ENCODE assay signal across 10 mouse cellular contexts in the genomic region with DNA sequence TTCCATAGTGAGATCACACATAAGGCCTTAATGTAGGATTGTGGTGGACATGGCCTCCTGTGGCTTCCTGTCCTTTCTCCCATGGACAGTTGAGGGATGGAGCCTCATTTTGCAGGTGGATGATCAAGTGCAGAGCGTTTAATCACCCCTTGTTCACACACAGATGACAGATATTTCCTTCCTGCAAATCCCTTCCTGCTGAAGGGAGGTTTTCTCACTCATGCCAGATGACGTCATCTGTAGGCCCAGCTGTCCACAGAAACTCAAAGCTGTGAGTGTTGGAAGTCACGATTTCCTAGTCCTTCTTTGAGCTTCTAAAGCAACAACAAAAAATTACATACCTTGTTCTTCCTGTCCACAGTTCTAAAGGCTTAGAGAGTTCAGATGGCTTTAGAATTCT.
DNase-seq lines count a peak whose midpoint lies in the region.
"Had no signal": no experiment of that assay in that cellular context is flagged by ENCODE, and none has a peak within 500 bp of the region (broad histone marks: within the 10 kb centered on the region; RNA-seq: fewer than 3 reads in every experiment).

No protein-coding gene starts in this region.

- peak; percentile 6 for DNase-seq in embryo, embryonic 10 days (ENCODE audit: low spot score)
- no peak for DNase-seq in embryo, embryonic 11 days
- DNase-seq in left cerebral cortex, adult 8-10 months (ENCODE audit: low spot score in 2 of 2): peak; percentile 28 to 61
- no peak for DNase-seq in left cerebral cortex, adult 11 months (ENCODE audit: low spot score)
- peak; percentile 14 to 20 for DNase-seq in frontal cortex, postnatal 10 days (ENCODE audit: low spot score in 2 of 2)
- DNase-seq in right cerebral cortex, postnatal 14 days: peak; percentile 23
- no peak for DNase-seq in urinary bladder, postnatal 10 days (ENCODE audit: low spot score)
- DNase-seq in gastrocnemius, postnatal 4 days (ENCODE audit: low spot score in 2 of 2): no peak
- DNase-seq: adrenal gland, postnatal 10 days; kidney, adult 8-10 months had no signal

Comparison
In these comparisons a context has a peak if more than half of its experiments do, and no peak if none do; other contexts are left out.
1. DNase-seq: peak in embryo, embryonic 10 days (single experiment), left cerebral cortex, adult 8-10 months (2 of 2), frontal cortex, postnatal 10 days (2 of 2) and right cerebral cortex, postnatal 14 days (single experiment); none in embryo, embryonic 11 days (single experiment), left cerebral cortex, adult 11 months (single experiment), urinary bladder, postnatal 10 days (single experiment) and gastrocnemius, postnatal 4 days (0 of 2).